Comparison of ENCODE assay signal across 9 mouse cellular contexts in the genomic region with DNA sequence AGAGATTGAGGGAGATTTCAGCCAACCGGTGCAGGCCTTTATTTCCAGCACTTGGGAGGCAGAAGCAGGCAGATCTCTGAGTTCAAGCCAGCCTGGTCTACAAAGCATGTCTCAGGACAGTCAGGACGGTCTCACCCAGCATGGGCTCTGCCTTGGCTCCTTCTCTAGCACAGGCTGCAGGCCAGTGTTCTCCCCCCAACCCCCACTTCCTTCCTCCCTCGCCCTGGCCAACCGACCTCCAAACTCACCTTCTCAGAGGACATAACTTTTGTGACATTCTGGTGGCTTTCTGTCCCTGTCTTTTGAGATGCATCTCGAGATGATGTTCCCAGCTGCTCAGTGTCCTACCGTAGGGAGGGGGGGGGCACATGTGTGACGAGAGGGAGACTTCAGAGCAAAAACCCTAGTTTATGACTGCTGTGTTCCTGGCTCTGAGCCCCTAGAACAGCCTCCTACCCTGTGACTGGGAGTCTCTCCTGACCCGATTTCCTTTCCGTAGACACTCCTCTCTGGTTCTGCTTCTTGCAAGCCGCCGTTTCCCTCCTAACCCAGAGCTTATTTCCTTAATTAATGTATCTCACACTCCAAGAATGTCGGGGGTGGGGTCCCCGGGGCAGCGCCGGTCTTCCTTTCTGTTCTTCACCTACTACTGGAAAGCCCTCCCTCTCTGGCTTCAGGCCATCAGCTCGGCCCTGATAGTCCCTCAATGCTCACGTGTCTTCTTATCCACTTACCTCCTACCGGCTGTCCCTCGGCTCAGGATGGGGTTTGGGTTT. TPM values are rescaled to one million over a fixed set of nuclear protein-coding genes. Genes with fewer than 3 reads are reported as not detected.
DNase-seq lines count a peak whose midpoint lies in the region; ATAC-seq and TF ChIP-seq lines count a peak whose summit lies in the region.
"Had no signal": no experiment of that assay in that cellular context is flagged by ENCODE, and none has a peak within 500 bp of the region (broad histone marks: within the 10 kb centered on the region; RNA-seq: fewer than 3 reads in every experiment).

No protein-coding gene starts in this region.

- H3K27ac ChIP-seq in kidney, embryonic 14.5 days (ENCODE audit: low read depth, low read length) = peak overlapping the region; percentile 44
- peak overlapping the region; percentile 71 for H3K27ac ChIP-seq in embryonic facial prominence, embryonic 15.5 days (replicated peaks)
- H3K27ac ChIP-seq in intestine, postnatal 0 days (ENCODE audit: low read depth, low read length) = no peak overlapping the region
- H3K27ac ChIP-seq in midbrain, postnatal 0 days (ENCODE audit: low read depth, low read length) = no peak overlapping the region
- H3K27ac ChIP-seq: macrophage had no signal

- no peak for TF ChIP-seq CTCF in intestine, postnatal 0 days (IDR thresholded peaks at IDR 0.05; ENCODE audit: low read depth)
- no peak for TF ChIP-seq CTCF in midbrain, postnatal 0 days (IDR thresholded peaks at IDR 0.05)

- H3K4me3 ChIP-seq in kidney, embryonic 14.5 days (ENCODE audit: low read length) = peak overlapping the region; percentile 4; the same call in 1 of the 2 replicates
- H3K4me3 ChIP-seq in embryonic facial prominence, embryonic 15.5 days (replicated peaks) = peak overlapping the region; percentile 30
- 0 out of 2 replicates have a peak overlapping the region, but pooled peaks have one; percentile 12 for H3K4me3 ChIP-seq in intestine, postnatal 0 days (ENCODE audit: low read depth, low read length)
- no peak overlapping the region; the same call in 1 of the 2 replicates for H3K4me3 ChIP-seq in midbrain, postnatal 0 days (ENCODE audit: low read depth, low read length)

- WGBS in kidney, embryonic 14.5 days = 26% methylated on average over 19 of the region's 19 CpGs
- WGBS in embryonic facial prominence, embryonic 15.5 days = 23% methylated on average over 19 of the region's 19 CpGs
- 27% methylated on average over 19 of the region's 19 CpGs for WGBS in intestine, postnatal 0 days
- WGBS in midbrain, postnatal 0 days = 37% methylated on average over 19 of the region's 19 CpGs

- DNase-seq in kidney, adult 18-20 months = no peak
- no peak for DNase-seq in midbrain, postnatal 0 days (ENCODE audit: low spot score)
- DNase-seq in thymus, adult 18-20 months = no peak
- no peak for DNase-seq in c-Kit-positive CD71-positive TER-119-positive erythroid progenitor cells, embryonic 14.5 days (ENCODE audit: low spot score)

- peak overlapping the region; percentile 24; the same call in 1 of the 2 replicates for H3K9ac ChIP-seq in kidney, embryonic 14.5 days (ENCODE audit: low read depth, low read length)
- 0 out of 2 replicates have a peak overlapping the region, but pooled peaks have one; percentile 4 for H3K9ac ChIP-seq in embryonic facial prominence, embryonic 15.5 days
- H3K9ac ChIP-seq in intestine, postnatal 0 days (ENCODE audit: low read depth, low read length) = no peak overlapping the region
- no peak overlapping the region for H3K9ac ChIP-seq in midbrain, postnatal 0 days (replicated peaks; ENCODE audit: low read length, poor library complexity, severe bottlenecking)

- ATAC-seq in kidney, embryonic 14.5 days (ENCODE audit: low FRiP score, low TSS enrichment) = peak; percentile 80
- no peak; the same call in 1 of the 2 replicates for ATAC-seq in embryonic facial prominence, embryonic 15.5 days (ENCODE audit: insufficient number of reproducible peaks, low FRiP score, low TSS enrichment, low read depth)
- ATAC-seq in intestine, postnatal 0 days = no peak
- ATAC-seq in midbrain, postnatal 0 days (ENCODE audit: low FRiP score) = no peak
- ATAC-seq in activated CD4-positive, CD25-positive, alpha-beta regulatory T cell, adult 4 months = no peak

- H3K36me3 ChIP-seq in kidney, embryonic 14.5 days (ENCODE audit: control insufficient read depth, insufficient read depth, low read length) = no peaks in the 10 kb centered on the region
- no peaks in the 10 kb centered on the region for H3K36me3 ChIP-seq in embryonic facial prominence, embryonic 15.5 days
- H3K36me3 ChIP-seq in intestine, postnatal 0 days (ENCODE audit: control insufficient read depth, insufficient read depth) = no peaks in the 10 kb centered on the region
- no peaks in the 10 kb centered on the region for H3K36me3 ChIP-seq in midbrain, postnatal 0 days (ENCODE audit: insufficient read depth, low read length)

- no peaks in the 10 kb centered on the region for H3K9me3 ChIP-seq in kidney, embryonic 14.5 days (ENCODE audit: control insufficient read depth, low read length)
- H3K9me3 ChIP-seq in embryonic facial prominence, embryonic 15.5 days (replicated peaks) = no peaks in the 10 kb centered on the region
- H3K9me3 ChIP-seq in intestine, postnatal 0 days (ENCODE audit: control insufficient read depth) = no peaks in the 10 kb centered on the region
- no peaks in the 10 kb centered on the region for H3K9me3 ChIP-seq in midbrain, postnatal 0 days (ENCODE audit: low read length)

- H3K27me3 ChIP-seq in kidney, embryonic 14.5 days (ENCODE audit: control insufficient read depth, insufficient read depth, low read length) = no peaks in the 10 kb centered on the region
- peaks cover 2% of the 10 kb centered on the region for H3K27me3 ChIP-seq in embryonic facial prominence, embryonic 15.5 days
- peaks cover 12% of the 10 kb centered on the region; the same call in 1 of the 2 replicates for H3K27me3 ChIP-seq in intestine, postnatal 0 days (replicated peaks; ENCODE audit: control insufficient read depth, insufficient read depth, low read length)
- H3K27me3 ChIP-seq in midbrain, postnatal 0 days (ENCODE audit: insufficient read depth, low read length) = peaks cover 14% of the 10 kb centered on the region; the same call in 1 of the 2 replicates

- H3K4me2 ChIP-seq in kidney, embryonic 14.5 days (replicated peaks; ENCODE audit: low read depth, low read length) = peak overlapping the region; percentile 37
- H3K4me2 ChIP-seq in embryonic facial prominence, embryonic 15.5 days (replicated peaks) = peak overlapping the region; percentile 46
- H3K4me2 ChIP-seq in intestine, postnatal 0 days (replicated peaks; ENCODE audit: low read depth) = peak overlapping the region; percentile 57
- H3K4me2 ChIP-seq in midbrain, postnatal 0 days (ENCODE audit: low read depth, low read length, poor library complexity, severe bottlenecking) = peak overlapping the region; percentile 7; the same call in 1 of the 2 replicates

- H3K4me1 ChIP-seq in kidney, embryonic 14.5 days (ENCODE audit: control insufficient read depth, insufficient read depth, low read length) = peaks cover 9% of the 10 kb centered on the region
- peaks cover 13% of the 10 kb centered on the region for H3K4me1 ChIP-seq in embryonic facial prominence, embryonic 15.5 days
- H3K4me1 ChIP-seq in intestine, postnatal 0 days (replicated peaks; ENCODE audit: control insufficient read depth, insufficient read depth, low read length) = no peaks in the 10 kb centered on the region
- no peaks in the 10 kb centered on the region for H3K4me1 ChIP-seq in midbrain, postnatal 0 days (ENCODE audit: insufficient read depth, low read length)

RNA-seq across cellular contexts. Expression of a gene that starts 27.8 kb away (rescaled TPM):
- polyA plus RNA-seq in kidney, embryonic 14.5 days (2014; fragmentation: Nextera tagmentation; extraction: Ambion mirVana) = 0.11 TPM in 1 of 2 replicates, not detected in the other
- 0.49 and 0.75 TPM in 2 replicates for polyA plus RNA-seq in embryonic facial prominence, embryonic 15.5 days (2015; fragmentation: Nextera tagmentation; extraction: Ambion mirVana)
- not detected in 2 replicates for polyA plus RNA-seq in intestine, postnatal 0 days (2015; fragmentation: Nextera tagmentation; extraction: Ambion mirVana)
- 1.3 and 2.1 TPM in 2 replicates for total RNA-seq in midbrain, postnatal 0 days (2014; rRNA removed)
- 0.10 TPM in 1 of 2 replicates, not detected in the other for polyA plus RNA-seq in midbrain, postnatal 0 days (2015; fragmentation: Nextera tagmentation; extraction: Ambion mirVana)
- polyA plus RNA-seq in activated CD4-positive, CD25-positive, alpha-beta regulatory T cell, adult 4 months (2017; shearing (Covaris generic)) = not detected
- polyA plus RNA-seq: macrophage had no signal

RNA-seq across cellular contexts. Expression of a gene that starts 57.4 kb away (rescaled TPM):
- polyA plus RNA-seq in kidney, embryonic 14.5 days (2014; fragmentation: Nextera tagmentation; extraction: Ambion mirVana) = 0.26 TPM in 1 of 2 replicates, not detected in the other
- 1.2 and 1.4 TPM in 2 replicates for polyA plus RNA-seq in embryonic facial prominence, embryonic 15.5 days (2015; fragmentation: Nextera tagmentation; extraction: Ambion mirVana)
- not detected in 2 replicates for polyA plus RNA-seq in intestine, postnatal 0 days (2015; fragmentation: Nextera tagmentation; extraction: Ambion mirVana)
- not detected in 2 replicates for total RNA-seq in midbrain, postnatal 0 days (2014; rRNA removed)
- polyA plus RNA-seq in midbrain, postnatal 0 days (2015; fragmentation: Nextera tagmentation; extraction: Ambion mirVana) = not detected in 2 replicates
- polyA plus RNA-seq in activated CD4-positive, CD25-positive, alpha-beta regulatory T cell, adult 4 months (2017; shearing (Covaris generic)) = not detected
- polyA plus RNA-seq: macrophage had no signal

Comparison
In these comparisons a context has a peak if more than half of its experiments do, and no peak if none do; other contexts are left out.
1. H3K27ac ChIP-seq: peak in kidney, embryonic 14.5 days (single experiment) and embryonic facial prominence, embryonic 15.5 days (single experiment); none in intestine, postnatal 0 days (single experiment) and midbrain, postnatal 0 days (single experiment).
2. H3K4me2 ChIP-seq: peak in every context shown above with its lines; median percentile 57 in intestine, postnatal 0 days; 46 in embryonic facial prominence, embryonic 15.5 days; 37 in kidney, embryonic 14.5 days; 7 in midbrain, postnatal 0 days.
3. H3K9ac ChIP-seq: peak in kidney, embryonic 14.5 days (single experiment) and embryonic facial prominence, embryonic 15.5 days (single experiment); none in intestine, postnatal 0 days (single experiment) and midbrain, postnatal 0 days (single experiment).